Mouse (Mus musculus): ENCODE data around the gene Sec61a2. TPM values are rescaled to one million over a fixed set of nuclear protein-coding genes. Genes with fewer than 3 reads are reported as not detected.

Sec61a2 gene
- total and polyA plus RNA-seq, 3 experiments, result 20.8 to 53.5 (median 44.6) TPM

DNA sequence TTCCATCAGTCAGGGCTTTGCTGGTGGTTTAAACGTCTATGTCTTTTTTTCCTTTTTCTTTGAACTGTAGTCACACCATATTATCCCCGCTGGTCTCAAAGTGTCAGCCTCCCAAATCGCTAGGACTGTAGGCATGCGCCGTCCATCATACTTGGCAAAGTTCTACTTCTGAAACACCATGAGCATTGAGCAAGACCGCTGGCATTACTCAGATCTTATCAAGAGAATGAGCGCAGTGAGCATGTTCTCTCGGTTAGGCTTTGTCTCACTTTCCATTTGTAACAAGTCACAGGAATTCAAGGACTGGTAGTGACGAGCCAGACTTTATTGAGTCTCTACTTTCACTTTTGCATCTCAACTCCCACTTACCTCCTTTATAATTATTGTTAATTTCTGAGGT lies 44.1 kb downstream of the Sec61a2 start:
- Histone ChIP-seq H3K27ac (ENCODE audit: insufficient read depth, low read depth) (no peak overlapping the region), H3K27me3 (replicated peaks) (no peaks in the 10 kb centered on the region), H3K4me2 (ENCODE audit: insufficient read depth, low read depth, poor library complexity, severe bottlenecking) (no peak overlapping the region), H3K9ac (ENCODE audit: insufficient read depth, low read depth) (no peak overlapping the region), H3K4me3 (replicated peaks in 1 of 3; ENCODE audit: low read depth in 2 of 3, low read length in 2 of 3, poor library complexity in 1 of 3) (no peak overlapping the region), H3K4me1 (ENCODE audit: control insufficient read depth in 1 of 2, insufficient read depth in 2 of 2) (peaks cover 3 to 31% of the 10 kb centered on the region in 2 experiments), H3K79me2 (replicated peaks; ENCODE audit: control insufficient read depth, extremely low read depth, insufficient read depth, poor library complexity, severe bottlenecking) (peaks cover 63% of the 10 kb centered on the region), H3K9me3 (replicated peaks; ENCODE audit: low read length) (no peaks in the 10 kb centered on the region), H3K36me3 (replicated peaks in 1 of 2; ENCODE audit: control insufficient read depth in 1 of 2, insufficient read depth in 1 of 2, low read length in 1 of 2) (peaks cover 23 to 77% of the 10 kb centered on the region in 2 experiments)
- TF ChIP-seq MAFK (IDR thresholded peaks at IDR 0.05; ENCODE audit: insufficient replicate concordance, low read length) (no peak), MXI1 (IDR thresholded peaks at IDR 0.05; ENCODE audit: low read depth, low read length) (no peak), TCF12 (IDR thresholded peaks at IDR 0.05; ENCODE audit: low read depth, low read length) (no peak), KAT2A (IDR thresholded peaks at IDR 0.05; ENCODE audit: insufficient replicate concordance, low read length) (no peak), MAX (IDR thresholded peaks at IDR 0.05; ENCODE audit: low read length) (no peak), RAD21 (IDR thresholded peaks at IDR 0.05; ENCODE audit: low read depth, low read length) (no peak), USF2 (conservative IDR thresholded peaks at IDR 0.05; ENCODE audit: low read depth, low read length) (no peak), ZMIZ1 (IDR thresholded peaks at IDR 0.05; ENCODE audit: low read depth, low read length) (no peak), RCOR1 (conservative IDR thresholded peaks at IDR 0.05; ENCODE audit: low read depth, low read length) (no peak)
- no peak for DNase-seq (ENCODE audit: extremely low read depth)
- dilution Hi-C loops (cut with MboI; ENCODE audit: extremely low pct_ligation_motif_present, extremely low pct_unique_long_range_greater_than_20kb, low sequenced_read_pairs), result no loop called here
- in situ Hi-C loops (cut with MboI; ENCODE audit: low pct_ligation_motif_present, low pct_unique_long_range_greater_than_20kb, low sequenced_read_pairs), result no loop called here

DNA sequence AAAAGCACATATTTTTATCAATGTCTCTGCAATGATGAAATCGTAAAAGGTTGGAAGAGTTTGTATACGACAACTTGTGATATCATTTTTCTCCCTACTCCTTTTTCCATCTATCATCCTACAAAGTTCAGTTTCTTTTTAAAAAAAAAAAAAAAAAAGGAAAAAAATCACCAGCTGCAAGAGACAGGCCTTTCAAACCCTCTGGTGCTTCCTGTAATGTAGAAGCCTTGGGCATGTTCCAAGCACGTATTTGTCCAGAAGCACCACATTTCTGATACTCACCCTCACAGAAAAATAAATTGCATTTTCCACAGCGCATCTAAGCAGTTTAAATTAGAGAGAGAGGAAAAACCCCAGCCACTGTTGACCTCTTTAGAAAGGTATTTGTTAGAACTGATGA lies 49.4 kb downstream of the Sec61a2 start:
- TF ChIP-seq ZMIZ1 (IDR thresholded peaks at IDR 0.05; ENCODE audit: low read depth, low read length) (no peak), GABPA (IDR thresholded peaks at IDR 0.05; ENCODE audit: insufficient replicate concordance, low read depth, low read length) (no peak), ZNF384 (IDR thresholded peaks at IDR 0.05; ENCODE audit: low read depth, low read length) (peak; percentile 15; the same call in 1 of the 2 replicates)
- in situ Hi-C loops (cut with MboI; ENCODE audit: low pct_ligation_motif_present, low pct_unique_long_range_greater_than_20kb, low sequenced_read_pairs), result loop anchor here (25.0 kb wide), 1 partner anchor 934 kb away; the partner anchor contains the start of gene Phyh
- peak overlapping the region; percentile 96 for H3K4me2 ChIP-seq (ENCODE audit: insufficient read depth, low read depth, poor library complexity, severe bottlenecking)
- no peaks in the 10 kb centered on the region for H3K9me3 ChIP-seq (replicated peaks; ENCODE audit: low read length)
- dilution Hi-C loops (cut with MboI; ENCODE audit: extremely low pct_ligation_motif_present, extremely low pct_unique_long_range_greater_than_20kb, low sequenced_read_pairs), result no loop called here
- no peak for DNase-seq (ENCODE audit: extremely low read depth)
- no peaks in the 10 kb centered on the region for H3K27me3 ChIP-seq (replicated peaks)
- peaks cover 12 to 52% of the 10 kb centered on the region in 2 experiments for H3K4me1 ChIP-seq (ENCODE audit: control insufficient read depth in 1 of 2, insufficient read depth in 2 of 2)
- peaks cover 12 to 40% of the 10 kb centered on the region in 2 experiments for H3K36me3 ChIP-seq (replicated peaks in 1 of 2; ENCODE audit: control insufficient read depth in 1 of 2, insufficient read depth in 1 of 2, low read length in 1 of 2)
- peaks cover 76% of the 10 kb centered on the region for H3K79me2 ChIP-seq (replicated peaks; ENCODE audit: control insufficient read depth, extremely low read depth, insufficient read depth, poor library complexity, severe bottlenecking)
- peak overlapping the region; percentile 79 for H3K9ac ChIP-seq (ENCODE audit: insufficient read depth, low read depth)
- H3K27ac ChIP-seq (ENCODE audit: insufficient read depth, low read depth), result no peak overlapping the region
- H3K4me3 ChIP-seq (replicated peaks in 1 of 3; ENCODE audit: low read depth in 2 of 3, low read length in 2 of 3, poor library complexity in 1 of 3), result peak overlapping the region; percentile 80 to 83 (median 80)

DNA sequence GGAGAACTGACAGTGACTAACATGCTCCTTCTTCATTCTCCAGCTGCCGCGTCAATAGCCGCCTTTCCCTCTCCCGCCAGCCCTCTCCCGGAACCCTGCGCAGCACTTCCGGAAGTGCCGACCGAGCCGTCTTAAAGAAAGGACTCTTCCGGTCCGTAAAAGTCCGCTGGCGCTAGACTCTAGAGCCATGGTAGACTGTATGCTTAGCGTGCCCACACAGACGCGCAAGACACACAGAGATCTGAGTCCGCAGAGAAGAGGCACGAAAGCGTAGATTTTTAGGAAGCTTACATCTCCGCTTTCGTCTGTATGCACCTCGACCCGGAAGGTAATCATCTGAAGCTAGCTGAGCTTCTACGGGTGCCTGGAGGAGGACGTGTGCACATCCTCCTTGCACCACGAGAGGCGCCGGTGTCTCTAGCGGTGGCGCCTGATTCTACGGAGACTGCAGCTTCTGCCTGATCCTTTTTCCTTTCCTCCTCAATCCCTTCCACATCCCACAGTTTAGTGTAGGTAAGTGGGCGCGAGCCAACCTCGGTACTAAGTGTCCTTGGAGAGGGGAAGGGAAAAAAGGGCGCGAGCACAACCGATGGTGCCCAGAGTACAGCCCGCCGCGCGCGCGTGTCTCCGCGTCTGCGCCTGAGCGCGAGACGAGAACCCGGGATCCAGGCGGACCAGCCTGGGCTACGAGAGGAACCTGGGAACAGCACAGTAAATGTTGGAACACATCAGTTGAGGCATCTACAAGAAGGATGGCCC lies 50.2 kb downstream of the Sec61a2 start, which contains the start of the genes Nudt5 and Cdc123:
Gene Nudt5, plus strand, starts transcription at position 147 of the 759 bp plus-strand sequence.
Gene Cdc123, minus strand, starts transcription at position 292 of the 759 bp plus-strand sequence.
- Histone ChIP-seq H3K4me1 (ENCODE audit: control insufficient read depth in 1 of 2, insufficient read depth in 2 of 2) (peaks cover 12 to 57% of the 10 kb centered on the region in 2 experiments), H3K4me2 (ENCODE audit: insufficient read depth, low read depth, poor library complexity, severe bottlenecking) (peak within 1 kb of the TSS; percentile 96), H3K36me3 (replicated peaks in 1 of 2; ENCODE audit: control insufficient read depth in 1 of 2, insufficient read depth in 1 of 2, low read length in 1 of 2) (peaks cover 10 to 35% of the 10 kb centered on the region in 2 experiments), H3K27me3 (replicated peaks) (no peaks in the 10 kb centered on the region), H3K4me3 (replicated peaks in 1 of 3; ENCODE audit: low read depth in 2 of 3, low read length in 2 of 3, poor library complexity in 1 of 3) (peak within 1 kb of the TSS; percentile 80 to 83 (median 80)), H3K9ac (ENCODE audit: insufficient read depth, low read depth) (peak within 1 kb of the TSS; percentile 79), H3K9me3 (replicated peaks; ENCODE audit: low read length) (no peaks in the 10 kb centered on the region), H3K79me2 (replicated peaks; ENCODE audit: control insufficient read depth, extremely low read depth, insufficient read depth, poor library complexity, severe bottlenecking) (peaks cover 72% of the 10 kb centered on the region), H3K27ac (ENCODE audit: insufficient read depth, low read depth) (peak within 1 kb of the TSS; percentile 81)
- peak; percentile 83 for DNase-seq (ENCODE audit: extremely low read depth)
- in situ Hi-C loops (cut with MboI; ENCODE audit: low pct_ligation_motif_present, low pct_unique_long_range_greater_than_20kb, low sequenced_read_pairs) (loop anchor here (25.0 kb wide), 1 partner anchor 933 kb away; the partner anchor contains the start of gene Phyh), dilution Hi-C loops (cut with MboI; ENCODE audit: extremely low pct_ligation_motif_present, extremely low pct_unique_long_range_greater_than_20kb, low sequenced_read_pairs) (no loop called here)
- TF ChIP-seq KAT2A (IDR thresholded peaks at IDR 0.05; ENCODE audit: insufficient replicate concordance, low read length) (peak; percentile 84; the same call in 1 of the 2 replicates), ZMIZ1 (IDR thresholded peaks at IDR 0.05; ENCODE audit: low read depth, low read length) (no peak), RAD21 (IDR thresholded peaks at IDR 0.05; ENCODE audit: low read depth, low read length) (no peak; the same call in 1 of the 2 replicates), POLR2A (IDR thresholded peaks at IDR 0.05; ENCODE audit: low read depth, low read length) (peak; percentile 83), SMC3 (IDR thresholded peaks at IDR 0.05; ENCODE audit: low read depth, low read length) (no peak), UBTF (IDR thresholded peaks at IDR 0.05; ENCODE audit: low read depth, low read length) (no peak; the same call in 1 of the 2 replicates), NRF1 (IDR thresholded peaks at IDR 0.05; ENCODE audit: low read depth, low read length) (peak; percentile 72), CHD2 (IDR thresholded peaks at IDR 0.05; ENCODE audit: low read length) (peak; percentile 87), GABPA (IDR thresholded peaks at IDR 0.05; ENCODE audit: insufficient replicate concordance, low read depth, low read length) (no peak), MAZ (IDR thresholded peaks at IDR 0.05; ENCODE audit: low read depth, low read length) (0 out of 2 replicates have a peak, but pooled peaks have one; percentile 9), POLR2AphosphoS2 (IDR thresholded peaks at IDR 0.05; ENCODE audit: low read depth, low read length) (0 out of 2 replicates have a peak, but pooled peaks have one; percentile 46), TBP (conservative IDR thresholded peaks at IDR 0.05; ENCODE audit: low read depth, low read length) (0 out of 2 replicates have a peak, but pooled peaks have one; percentile 63), USF2 (conservative IDR thresholded peaks at IDR 0.05; ENCODE audit: low read depth, low read length) (no peak), TCF12 (IDR thresholded peaks at IDR 0.05; ENCODE audit: low read depth, low read length) (peak; percentile 36), ETS1 (conservative IDR thresholded peaks at IDR 0.05; ENCODE audit: low read depth, low read length) (no peak), ELF1 (IDR thresholded peaks at IDR 0.05; ENCODE audit: low read depth, low read length) (peak; percentile 89), RCOR1 (conservative IDR thresholded peaks at IDR 0.05; ENCODE audit: low read depth, low read length) (no peak), MXI1 (IDR thresholded peaks at IDR 0.05; ENCODE audit: low read depth, low read length) (peak; percentile 71; the same call in 1 of the 2 replicates)

Data from CH12.LX (cell line).